Mouse (Mus musculus): ENCODE results near the gene Nrgn.

DNA sequence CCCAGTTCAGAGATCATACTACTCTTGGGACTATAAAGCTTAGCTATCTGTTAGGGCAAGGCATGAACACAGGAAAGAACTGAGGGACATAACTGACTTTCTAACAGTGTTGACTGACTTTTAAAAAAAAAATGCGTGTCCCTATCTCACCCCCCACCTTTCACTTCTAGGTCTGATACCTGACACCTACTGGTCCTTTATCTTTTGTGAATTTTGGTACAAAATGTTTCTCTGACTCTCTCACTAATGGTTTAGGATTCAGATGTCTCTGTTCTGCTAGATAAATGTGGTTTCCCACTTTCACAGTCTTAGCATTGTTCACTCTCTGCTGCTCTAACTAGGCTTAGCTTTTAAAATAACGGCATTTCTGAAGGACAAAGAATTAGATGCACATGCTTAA lies 39.3 kb upstream of the Nrgn start:
- TF ChIP-seq CTCF (IDR thresholded peaks at IDR 0.05; ENCODE audit: low read depth) (no peak), EP300 (IDR thresholded peaks at IDR 0.05; ENCODE audit: low read depth) (peak; percentile 44; the same call in 1 of the 2 replicates)
